Mouse (Mus musculus) bone marrow macrophage, adult 2 months (primary cell): ENCODE data around the gene Chid1.

Experiments used
- CTCF ChIP-seq: IDR thresholded peaks from 2 replicates; pipeline ENCODE4 v1.5.1; 2012; ENCODE audit warnings: low read depth, mild to moderate bottlenecking, low read length, moderate library complexity
- POLR2A ChIP-seq: IDR thresholded peaks from 2 replicates; pipeline ENCODE4 v1.6.1; 2012; ENCODE audit warnings: mild to moderate bottlenecking, low read depth, low read length, borderline replicate concordance

- TF ChIP-seq POLR2A (no peak), CTCF (no peak)
Measured at GRCm38 (mm10) chr7:141566587-141566986, 26.9 kb upstream of the Chid1 start.
